Mouse (Mus musculus) kidney, embryonic 16.5 days (tissue): ENCODE measurements around the gene Trp53. TPM values are rescaled to one million over a fixed set of nuclear protein-coding genes. Genes with fewer than 3 reads are reported as not detected.
"Not testable (repeated sequence)": the region's sequence is repeated elsewhere in the genome, so short reads cannot be mapped to it uniquely, and the experiment has no call there.

Source experiments
- ATAC-seq: fragments of 200-750 bp; cut with Nextera tagmentation; 2 replicates; pipeline ENCODE4 v1.8.0; 2017; ENCODE audit warnings: moderate TSS enrichment; ENCODE audit not compliant: low FRiP score, low TSS enrichment
- H3K27ac ChIP-seq: fragments of 300-500 bp; sonication (generic); 2 replicates; pipeline ENCODE4 v1.5.1; 2014; ENCODE audit warnings: low read length
- H3K27me3 ChIP-seq: fragments of 300-500 bp; sonication (generic); 2 replicates; pipeline ENCODE4 v1.6.1; 2014; ENCODE audit warnings: low read length, control low read depth, mixed read lengths; ENCODE audit not compliant: insufficient read depth
- H3K36me3 ChIP-seq: fragments of 300-500 bp; sonication (generic); 2 replicates; pipeline ENCODE4 v1.6.1; 2014; ENCODE audit warnings: low read length, control low read depth, mixed read lengths; ENCODE audit not compliant: insufficient read depth
- H3K4me1 ChIP-seq: fragments of 300-500 bp; sonication (generic); 2 replicates; pipeline ENCODE4 v1.6.1; 2014; ENCODE audit warnings: low read length, control low read depth, mixed read lengths; ENCODE audit not compliant: insufficient read depth
- H3K4me2 ChIP-seq: fragments of 300-500 bp; sonication (generic); replicated peaks from 2 replicates; pipeline ENCODE4 v1.6.1; 2014; ENCODE audit warnings: low read depth, low read length
- H3K4me3 ChIP-seq: fragments of 300-500 bp; sonication (generic); 2 replicates; pipeline ENCODE4 v1.5.1; 2014; ENCODE audit warnings: mild to moderate bottlenecking, low read length
- H3K9ac ChIP-seq: fragments of 300-500 bp; sonication (generic); replicated peaks from 2 replicates; pipeline ENCODE4 v1.6.1; 2014; ENCODE audit warnings: low read length
- H3K9me3 ChIP-seq: fragments of 300-500 bp; sonication (generic); 2 replicates; pipeline ENCODE4 v1.6.1; 2016; ENCODE audit warnings: low read length, control low read depth
- WGBS: fragments of 180-500 bp; shearing (Covaris S2); extraction: QIAGEN DNeasy Blood & Tissue Kit; methylation state at CpG from one replicate; pipeline ENCODE4 v1.1.7; 2014; 5-methylcytosine and 5-hydroxymethylcytosine counted together
- polyA plus RNA-seq: library from polyadenylated mRNA; unstranded; fragments of >200 nt; fragmentation: Nextera tagmentation; extraction: Ambion mirVana; gene quantifications from 2 replicates; pipeline ENCODE4 v1.2.1, GENCODE M21; 2015

The Trp53 gene
- polyA plus RNA-seq, 1 experiment from 2014 or later, result 191 TPM

GRCm38 (mm10) chr11:69605726-69606490 is 25.7 kb downstream of the Trp53 start, which contains the start of gene Atp1b2:
Gene Atp1b2 (minus strand): TSS chr11:69605942.
- peak; percentile 90 for ATAC-seq
- peak within 1 kb of the TSS; percentile 69 for H3K9ac ChIP-seq
- H3K36me3 ChIP-seq, result no peaks in the 10 kb centered on the region
- H3K27ac ChIP-seq, result peak within 1 kb of the TSS; percentile 30; the same call in 1 of the 2 replicates
- peaks cover 9% of the 10 kb centered on the region for H3K27me3 ChIP-seq
- H3K4me3 ChIP-seq, result peak within 1 kb of the TSS; percentile 52
- H3K4me2 ChIP-seq, result peak within 1 kb of the TSS; percentile 98
- 1% methylated on average over 32 of the region's 32 CpGs for WGBS
- peaks cover 19% of the 10 kb centered on the region for H3K4me1 ChIP-seq
- H3K9me3 ChIP-seq, result no peaks in the 10 kb centered on the region

GRCm38 (mm10) chr11:69606491-69606795 is 26.3 kb downstream of the Trp53 start:
- Histone ChIP-seq H3K27ac (no peak overlapping the region), H3K4me2 (peak overlapping the region; percentile 98), H3K4me3 (peak overlapping the region; percentile 52), H3K27me3 (peaks cover 9% of the 10 kb centered on the region), H3K9ac (no peak overlapping the region), H3K4me1 (peaks cover 14% of the 10 kb centered on the region; the same call in 1 of the 2 replicates), H3K9me3 (no peaks in the 10 kb centered on the region), H3K36me3 (no peaks in the 10 kb centered on the region)
- 67% methylated on average over 2 of the region's 2 CpGs for WGBS
- no peak for ATAC-seq

GRCm38 (mm10) chr11:69606832-69607231 is 26.7 kb downstream of the Trp53 start:
- no peak for ATAC-seq
- H3K9ac ChIP-seq, result no peak overlapping the region
- no peaks in the 10 kb centered on the region for H3K36me3 ChIP-seq
- H3K27ac ChIP-seq, result no peak overlapping the region
- 75% methylated on average over 2 of the region's 2 CpGs for WGBS
- H3K4me1 ChIP-seq, result peaks cover 14% of the 10 kb centered on the region; the same call in 1 of the 2 replicates
- no peaks in the 10 kb centered on the region for H3K9me3 ChIP-seq
- H3K4me2 ChIP-seq, result no peak overlapping the region
- no peak overlapping the region for H3K4me3 ChIP-seq
- peaks cover 9% of the 10 kb centered on the region for H3K27me3 ChIP-seq

GRCm38 (mm10) chr11:69608525-69608924 is 28.4 kb downstream of the Trp53 start:
- H3K4me1 ChIP-seq, result peaks cover 16% of the 10 kb centered on the region
- no peak overlapping the region for H3K27ac ChIP-seq
- ATAC-seq, result no peak
- no peak overlapping the region for H3K9ac ChIP-seq
- H3K9me3 ChIP-seq, result no peaks in the 10 kb centered on the region
- H3K27me3 ChIP-seq, result peaks cover 9% of the 10 kb centered on the region
- WGBS, result 93% methylated on average over 3 of the region's 3 CpGs
- H3K36me3 ChIP-seq, result no peaks in the 10 kb centered on the region
- H3K4me3 ChIP-seq, result no peak overlapping the region
- no peak overlapping the region for H3K4me2 ChIP-seq

GRCm38 (mm10) chr11:69609416-69609815 is 29.3 kb downstream of the Trp53 start:
- 70% methylated on average over 7 of the region's 7 CpGs for WGBS

GRCm38 (mm10) chr11:69610899-69611298 is 30.7 kb downstream of the Trp53 start:
- no peak for ATAC-seq
- WGBS, result 53% methylated on average over 4 of the region's 4 CpGs
- Histone ChIP-seq H3K27ac (no peak overlapping the region), H3K4me2 (no peak overlapping the region), H3K36me3 (no peaks in the 10 kb centered on the region), H3K9me3 (no peaks in the 10 kb centered on the region), H3K9ac (no peak overlapping the region), H3K4me3 (no peak overlapping the region), H3K27me3 (no peaks in the 10 kb centered on the region), H3K4me1 (peaks cover 9% of the 10 kb centered on the region; the same call in 1 of the 2 replicates)

More at GRCm38 (mm10) chr11:69609416-69609815, 29.3 kb downstream of the Trp53 start:
- no peak overlapping the region for H3K4me2 ChIP-seq
- no peak overlapping the region for H3K9ac ChIP-seq
- no peak overlapping the region for H3K27ac ChIP-seq
- H3K4me1 ChIP-seq, result peaks cover 17% of the 10 kb centered on the region
- no peaks in the 10 kb centered on the region for H3K9me3 ChIP-seq
- H3K27me3 ChIP-seq, result peaks cover 3% of the 10 kb centered on the region
- ATAC-seq, result no peak
- H3K4me3 ChIP-seq, result no peak overlapping the region
- H3K36me3 ChIP-seq, result no peaks in the 10 kb centered on the region

GRCm38 (mm10) chr11:69613553-69614256 is 33.5 kb downstream of the Trp53 start:
- no peak for ATAC-seq
- peak overlapping the region; percentile 8; the same call in 1 of the 2 replicates for H3K4me3 ChIP-seq
- H3K4me2 ChIP-seq, result peak overlapping the region; percentile 43; the same call in 1 of the 2 replicates
- H3K9me3 ChIP-seq, result no peaks in the 10 kb centered on the region
- WGBS, result 12% methylated on average over 18 of the region's 19 CpGs
- H3K4me1 ChIP-seq, result peaks cover 4% of the 10 kb centered on the region; the same call in 1 of the 2 replicates
- no peaks in the 10 kb centered on the region for H3K27me3 ChIP-seq
- no peaks in the 10 kb centered on the region for H3K36me3 ChIP-seq
- H3K27ac ChIP-seq, result no peak overlapping the region
- peak overlapping the region; percentile 53 for H3K9ac ChIP-seq

- H3K27ac ChIP-seq, ATAC-seq, H3K4me1 ChIP-seq, H3K36me3 ChIP-seq, H3K9ac ChIP-seq, H3K27me3 ChIP-seq, H3K9me3 ChIP-seq, H3K4me3 ChIP-seq: not testable (repeated sequence)
- 53% methylated on average over 11 of the region's 11 CpGs for WGBS
- H3K4me2 ChIP-seq, result peak overlapping the region; percentile 43; the same call in 1 of the 2 replicates
Measured at GRCm38 (mm10) chr11:69614257-69614588, 34.1 kb downstream of the Trp53 start.

- Histone ChIP-seq H3K9me3 (no peaks in the 10 kb centered on the region), H3K27ac (no peak overlapping the region), H3K4me2 (no peak overlapping the region), H3K4me3 (no peak overlapping the region), H3K9ac (no peak overlapping the region), H3K4me1 (peaks cover 7% of the 10 kb centered on the region; the same call in 1 of the 2 replicates), H3K27me3 (no peaks in the 10 kb centered on the region), H3K36me3 (no peaks in the 10 kb centered on the region)
- 29% methylated on average over 10 of the region's 10 CpGs for WGBS
- ATAC-seq, result no peak
Measured at GRCm38 (mm10) chr11:69616781-69617180, 36.6 kb downstream of the Trp53 start.

- no peaks in the 10 kb centered on the region for H3K27me3 ChIP-seq
- H3K27ac ChIP-seq, result no peak within 1 kb of the TSS
- no peak within 1 kb of the TSS for H3K9ac ChIP-seq
- no peaks in the 10 kb centered on the region for H3K9me3 ChIP-seq
- no peak within 1 kb of the TSS for H3K4me3 ChIP-seq
- no peaks in the 10 kb centered on the region for H3K36me3 ChIP-seq
- H3K4me2 ChIP-seq, result no peak within 1 kb of the TSS
- peaks cover 12% of the 10 kb centered on the region; the same call in 1 of the 2 replicates for H3K4me1 ChIP-seq
- 59% methylated on average over 5 of the region's 5 CpGs for WGBS
- no peak for ATAC-seq
Measured at GRCm38 (mm10) chr11:69617805-69618204, 37.6 kb downstream of the Trp53 start, which contains the start of gene Shbg. Gene Shbg (minus strand): TSS chr11:69617905.
